Mouse (Mus musculus): Measurements from ENCODE around the gene Olfr538. TPM values are rescaled to one million over a fixed set of nuclear protein-coding genes. Genes with fewer than 3 reads are reported as not detected.
"Not testable (repeated sequence)": the region's sequence is repeated elsewhere in the genome, so short reads cannot be mapped to it uniquely, and the experiment has no call there.

The Olfr538 gene
- not detected in 2 replicates for polyA plus RNA-seq (2016; fragmentation: Nextera tagmentation; extraction: Ambion mirVana)

- Histone ChIP-seq H3K27me3 (no peaks in the 10 kb centered on the region), H3K4me2 (no peak within 1 kb of the TSS), H3K9me3 (no peaks in the 10 kb centered on the region), H3K27ac (no peak within 1 kb of the TSS), H3K4me1 (no peaks in the 10 kb centered on the region), H3K4me3 (replicated peaks) (no peak within 1 kb of the TSS), H3K9ac (no peak within 1 kb of the TSS), H3K36me3 (replicated peaks) (no peaks in the 10 kb centered on the region)
- ATAC-seq (ENCODE audit: low FRiP score) = no peak
- 57% methylated on average over 3 of the region's 3 CpGs for WGBS
Observed at GRCm38 (mm10) chr7:140567586-140567985, at the start of gene Olfr538. Gene Olfr538, plus strand, starts transcription at chr7:140567886.

GRCm38 (mm10) chr7:140539746-140540145 is 27.9 kb upstream of the Olfr538 start:
- H3K27me3 ChIP-seq = no peaks in the 10 kb centered on the region
- H3K9ac ChIP-seq = no peak overlapping the region
- no peak overlapping the region for H3K4me2 ChIP-seq
- WGBS = 77% methylated on average over 2 of the region's 2 CpGs
- ATAC-seq (ENCODE audit: low FRiP score) = no peak
- no peaks in the 10 kb centered on the region for H3K9me3 ChIP-seq
- no peak overlapping the region for H3K4me3 ChIP-seq (replicated peaks)
- no peaks in the 10 kb centered on the region for H3K36me3 ChIP-seq (replicated peaks)
- H3K27ac ChIP-seq = no peak overlapping the region
- H3K4me1 ChIP-seq = no peaks in the 10 kb centered on the region

GRCm38 (mm10) chr7:140600969-140601368 is 33.3 kb downstream of the Olfr538 start, which contains the start of gene Olfr46:
Gene Olfr46, plus strand, starts transcription at chr7:140601269.
- H3K9ac ChIP-seq; H3K4me3 ChIP-seq (replicated peaks); H3K4me2 ChIP-seq; H3K36me3 ChIP-seq (replicated peaks); ATAC-seq (ENCODE audit: low FRiP score); H3K27ac ChIP-seq; H3K27me3 ChIP-seq; H3K4me1 ChIP-seq; H3K9me3 ChIP-seq: not testable (repeated sequence)
- WGBS = 75% methylated on average over 2 of the region's 2 CpGs

Other genes with a start within 250 kb of the Olfr538 start
- not detected in 2 replicates for gene Olfr525, start 247.0 kb upstream of the Olfr538 start, polyA plus RNA-seq (2016; fragmentation: Nextera tagmentation; extraction: Ambion mirVana)
- gene Olfr527, start 233.9 kb upstream of the Olfr538 start, polyA plus RNA-seq (2016; fragmentation: Nextera tagmentation; extraction: Ambion mirVana) = not detected in 2 replicates
- gene Olfr60, start 206.2 kb upstream of the Olfr538 start, polyA plus RNA-seq (2016; fragmentation: Nextera tagmentation; extraction: Ambion mirVana) = not detected in 2 replicates
- not detected in 2 replicates for gene Olfr530, start 191.6 kb upstream of the Olfr538 start, polyA plus RNA-seq (2016; fragmentation: Nextera tagmentation; extraction: Ambion mirVana)
- not detected in 2 replicates for gene Olfr531, start 165.0 kb upstream of the Olfr538 start, polyA plus RNA-seq (2016; fragmentation: Nextera tagmentation; extraction: Ambion mirVana)
- not detected in 2 replicates for gene Olfr532, start 146.2 kb upstream of the Olfr538 start, polyA plus RNA-seq (2016; fragmentation: Nextera tagmentation; extraction: Ambion mirVana)
- gene Olfr533, start 104.5 kb upstream of the Olfr538 start, polyA plus RNA-seq (2016; fragmentation: Nextera tagmentation; extraction: Ambion mirVana) = not detected in 2 replicates
- not detected in 2 replicates for gene Olfr535, start 83.7 kb upstream of the Olfr538 start, polyA plus RNA-seq (2016; fragmentation: Nextera tagmentation; extraction: Ambion mirVana)
- not detected in 2 replicates for gene Olfr536, start 60.5 kb upstream of the Olfr538 start, polyA plus RNA-seq (2016; fragmentation: Nextera tagmentation; extraction: Ambion mirVana)
- gene Olfr46, start 33.4 kb downstream of the Olfr538 start, polyA plus RNA-seq (2016; fragmentation: Nextera tagmentation; extraction: Ambion mirVana) = not detected in 2 replicates
- gene Olfr61, start 61.1 kb downstream of the Olfr538 start, polyA plus RNA-seq (2016; fragmentation: Nextera tagmentation; extraction: Ambion mirVana) = not detected in 2 replicates
- not detected in 2 replicates for gene Olfr53, start 78.6 kb downstream of the Olfr538 start, polyA plus RNA-seq (2016; fragmentation: Nextera tagmentation; extraction: Ambion mirVana)
- not detected in 2 replicates for gene Olfr539, start 92.0 kb downstream of the Olfr538 start, polyA plus RNA-seq (2016; fragmentation: Nextera tagmentation; extraction: Ambion mirVana)
- not detected in 2 replicates for gene Olfr45, start 114.1 kb downstream of the Olfr538 start, polyA plus RNA-seq (2016; fragmentation: Nextera tagmentation; extraction: Ambion mirVana)
- gene Olfr541, start 129.4 kb downstream of the Olfr538 start, polyA plus RNA-seq (2016; fragmentation: Nextera tagmentation; extraction: Ambion mirVana) = not detected in 2 replicates
- gene Cyp2e1, start 195.9 kb downstream of the Olfr538 start, polyA plus RNA-seq (2016; fragmentation: Nextera tagmentation; extraction: Ambion mirVana) = not detected in 2 replicates
- 0.13 and 0.31 TPM in 2 replicates for gene Syce1, start 220.0 kb downstream of the Olfr538 start, polyA plus RNA-seq (2016; fragmentation: Nextera tagmentation; extraction: Ambion mirVana)